Mouse (Mus musculus): ENCODE measurements around the gene Cactin. TPM values are rescaled to one million over a fixed set of nuclear protein-coding genes. Genes with fewer than 3 reads are reported as not detected.

Gene Cactin
- total RNA-seq, 2 experiments from 2014 or later = 7.9 to 8.3 TPM

DNA sequence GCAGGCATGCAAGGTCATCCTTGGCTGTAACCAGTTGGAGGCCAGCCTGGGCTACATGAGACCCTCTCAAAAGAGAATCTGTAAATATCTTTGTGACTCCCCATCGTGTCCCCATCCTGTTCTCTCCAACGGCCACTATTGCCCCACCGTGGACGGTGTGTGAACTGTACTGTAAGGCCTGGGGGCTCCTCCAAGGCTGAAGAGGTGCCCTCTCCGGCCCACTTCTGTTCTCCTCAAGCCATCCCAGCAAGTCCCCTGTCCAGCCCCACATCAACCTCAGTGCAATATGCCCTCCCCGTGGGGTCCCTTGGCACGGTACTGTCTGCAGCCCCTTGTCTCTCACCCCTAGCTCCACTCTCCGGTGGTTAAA lies 1.6 kb upstream of the Cactin start:
- no peak for DNase-seq

GRCm38 (mm10) chr10:81319741-81320549 lies 958 bp upstream of the Cactin start:
- no peak for DNase-seq

- no peak for DNase-seq
Measured at GRCm38 (mm10) chr10:81321436-81321835, 533 bp downstream of the Cactin start.

DNA sequence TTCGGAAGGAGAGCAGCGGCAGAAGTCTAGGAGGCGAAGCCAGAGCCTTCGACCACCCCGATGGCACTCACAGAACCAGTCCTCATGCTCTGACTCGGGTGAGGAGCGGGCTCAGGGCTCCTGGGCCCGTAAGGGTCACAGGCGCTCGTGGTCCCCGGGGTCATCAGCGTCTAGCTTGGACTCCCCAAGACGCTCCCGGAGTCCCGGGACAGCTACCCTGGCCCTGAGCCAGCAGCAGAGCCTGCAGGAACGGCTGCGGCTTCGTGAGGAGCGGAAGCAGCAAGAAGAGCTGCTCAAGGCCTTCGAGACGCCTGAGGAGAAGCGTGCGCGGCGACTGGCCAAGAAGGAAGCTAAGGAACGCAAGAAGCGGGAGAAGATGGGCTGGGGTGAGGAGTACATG lies 1.5 kb downstream of the Cactin start:
- DNase-seq = no peak

DNA sequence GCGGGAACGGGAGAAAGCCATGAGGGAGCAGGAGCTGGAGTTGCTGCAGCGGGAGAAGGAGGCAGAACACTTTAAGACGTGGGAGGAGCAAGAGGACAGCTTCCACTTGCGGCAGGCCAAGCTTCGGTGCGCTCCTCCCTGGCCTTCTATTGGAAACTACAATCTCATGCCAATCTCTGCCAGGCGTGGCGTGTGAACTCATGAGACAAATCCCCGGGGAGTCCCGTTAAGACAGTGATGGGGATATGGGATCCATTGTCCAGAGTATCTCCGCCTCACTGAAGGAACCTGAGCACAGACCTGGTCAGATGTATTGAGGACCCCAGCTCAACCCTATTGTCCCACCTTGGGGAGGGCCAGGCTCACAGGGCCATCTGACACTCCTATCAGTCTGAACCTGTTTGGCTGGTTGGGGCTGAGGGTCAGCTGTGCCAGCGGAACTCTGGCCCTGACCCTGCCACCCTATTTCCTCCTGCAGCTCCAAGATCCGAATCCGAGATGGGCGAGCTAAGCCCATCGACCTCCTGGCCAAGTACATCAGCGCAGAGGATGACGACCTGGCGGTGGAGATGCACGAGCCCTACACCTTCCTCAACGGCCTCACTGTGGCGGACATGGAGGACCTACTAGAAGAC lies 2.4 kb downstream of the Cactin start:
- DNase-seq = no peak

GRCm38 (mm10) chr10:81323791-81324530 lies 3.1 kb downstream of the Cactin start:
- no peak for DNase-seq

- no peak for DNase-seq
Measured at GRCm38 (mm10) chr10:81325176-81325575, 4.3 kb downstream of the Cactin start.

GRCm38 (mm10) chr10:81325781-81326180 lies 4.9 kb downstream of the Cactin start:
- no peak for DNase-seq

- no peak for DNase-seq
Measured at GRCm38 (mm10) chr10:81326858-81327257, 6.0 kb downstream of the Cactin start.

DNA sequence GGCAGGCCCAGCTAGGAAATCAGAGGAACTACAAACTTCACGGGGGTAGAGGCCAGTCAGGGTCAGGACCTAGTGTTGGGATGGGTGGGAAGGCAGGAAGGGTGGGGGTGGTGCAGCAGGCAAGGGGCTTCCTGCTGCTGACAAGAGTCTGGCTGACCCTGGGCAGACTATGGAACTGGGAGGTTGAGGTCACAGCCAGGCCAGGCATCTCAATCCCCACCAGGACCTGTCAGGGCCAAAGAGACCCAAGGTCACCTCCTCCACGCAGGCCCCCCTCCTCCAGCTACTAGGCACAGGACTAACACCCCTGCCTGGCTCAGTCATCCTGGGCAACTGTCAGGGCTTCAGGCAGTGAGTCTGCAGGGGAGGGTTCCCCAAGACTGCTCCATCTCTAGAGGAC lies 7.1 kb downstream of the Cactin start:
- no peak for DNase-seq

DNA sequence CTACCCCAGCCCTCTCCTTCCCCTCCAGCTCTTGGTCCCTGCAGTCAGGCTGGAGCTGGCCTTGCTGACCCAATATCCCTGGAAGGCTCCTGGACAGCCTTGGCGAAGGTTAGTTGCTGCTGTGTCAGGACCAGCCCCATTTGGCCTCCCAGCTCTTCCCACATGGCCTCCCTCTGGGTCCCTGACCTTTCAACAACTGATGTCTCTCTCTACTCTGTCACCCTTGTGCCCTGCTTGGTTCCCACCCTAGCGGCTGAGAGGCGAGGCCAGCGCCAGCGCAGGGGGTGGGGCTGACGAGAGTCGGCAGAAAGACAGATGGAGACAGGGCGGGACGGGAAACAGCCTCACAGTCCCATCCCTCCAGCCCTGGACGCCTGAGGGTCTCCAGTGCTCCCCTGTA lies 7.5 kb downstream of the Cactin start, which contains the start of gene Tbxa2r:
Gene Tbxa2r, plus strand, starts transcription at position 346 of the 400 bp plus-strand sequence.
- peak; percentile 70 for DNase-seq

DNA sequence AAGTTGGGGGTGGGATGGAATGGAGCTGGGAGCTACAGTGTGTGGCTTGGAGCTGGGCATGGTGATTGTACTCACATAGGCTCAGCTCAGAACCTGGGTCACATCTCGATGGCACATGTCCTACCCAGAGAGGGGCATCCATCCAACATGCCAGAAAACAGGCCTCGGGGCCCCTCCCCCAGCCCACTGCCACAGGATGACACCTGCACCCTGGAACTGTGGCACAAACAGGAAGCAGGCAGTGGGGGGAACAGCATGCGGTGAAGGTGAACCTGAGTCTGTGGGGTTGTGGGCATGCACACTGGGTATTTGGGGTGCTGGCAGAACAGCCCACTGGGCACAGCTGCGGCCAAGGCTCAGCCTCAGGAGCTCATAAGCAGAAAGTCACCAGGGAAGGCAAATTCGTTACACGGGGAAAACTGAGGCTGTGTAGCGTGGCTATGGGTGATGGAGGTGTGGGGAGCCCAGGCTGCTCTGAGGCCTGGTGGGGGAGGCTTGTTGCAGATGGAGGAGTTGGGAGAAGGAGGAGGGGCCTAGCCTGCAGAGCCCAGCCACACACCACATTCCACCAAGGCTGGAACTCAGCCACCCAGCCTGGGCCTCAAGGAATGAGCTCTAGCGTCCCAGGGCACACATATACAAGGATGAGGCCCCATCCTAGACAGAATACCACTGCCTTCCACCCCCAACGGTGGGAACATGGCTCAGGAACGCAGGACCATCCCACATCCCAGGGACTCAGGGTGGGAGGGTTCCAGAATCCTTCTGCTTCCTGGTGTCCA lies 8.5 kb downstream of the Cactin start:
- DNase-seq = no peak

DNA sequence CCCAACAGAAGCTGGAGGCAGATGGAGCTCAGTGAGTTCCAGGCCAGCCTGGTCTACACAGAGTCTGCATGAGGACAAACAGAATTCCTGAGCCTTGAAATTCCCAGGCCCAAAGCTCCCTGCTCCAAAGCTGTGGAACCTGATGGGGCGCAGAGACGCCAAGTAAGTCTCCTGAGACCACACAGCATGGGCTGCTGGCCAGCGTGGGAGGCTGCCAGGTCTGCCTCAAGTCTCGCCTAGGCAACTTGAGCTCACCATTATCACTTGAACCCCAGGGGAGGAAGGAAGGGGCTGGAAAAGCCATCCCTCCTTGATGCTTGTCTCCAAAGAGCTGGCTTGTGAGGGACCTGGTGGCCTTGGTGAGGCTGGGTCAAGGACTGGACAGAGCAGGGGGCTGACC lies 9.1 kb downstream of the Cactin start:
- peak; percentile 58 for DNase-seq

- DNase-seq = no peak
Measured at GRCm38 (mm10) chr10:81332277-81332676, 11.4 kb downstream of the Cactin start.

GRCm38 (mm10) chr10:81334324-81334723 lies 13.4 kb downstream of the Cactin start:
- DNase-seq = no peak

- DNase-seq = no peak
Measured at GRCm38 (mm10) chr10:81335393-81336340, 14.8 kb downstream of the Cactin start.

- DNase-seq = no peak
Measured at GRCm38 (mm10) chr10:81336558-81336957, 15.7 kb downstream of the Cactin start.

- no peak for DNase-seq
Measured at GRCm38 (mm10) chr10:81340551-81341332, 19.8 kb downstream of the Cactin start.

GRCm38 (mm10) chr10:81341333-81341949 lies 20.5 kb downstream of the Cactin start:
- no peak for DNase-seq

Measured in gastrocnemius, postnatal 25 days (tissue).